Mouse (Mus musculus) thymus, postnatal 0 days (tissue): ENCODE data around the gene Heatr5b. TPM values are rescaled to one million over a fixed set of nuclear protein-coding genes. Genes with fewer than 3 reads are reported as not detected.

Experiments
- polyA plus RNA-seq: library from polyadenylated mRNA; unstranded; fragments of >200 nt; fragmentation: Nextera tagmentation; extraction: Ambion mirVana; gene quantifications from 2 replicates; pipeline ENCODE4 v1.2.1, GENCODE M21; 2015

Gene Heatr5b
- polyA plus RNA-seq, 1 experiment from 2014 or later: 12.3 TPM

Other genes with a start within 250 kb of the Heatr5b start
- gene Strn, start 98.2 kb downstream of the Heatr5b start, polyA plus RNA-seq: 4.1 and 5.4 TPM in 2 replicates
- 60.0 and 70.2 TPM in 2 replicates for gene Gpatch11, start 203 bp upstream of the Heatr5b start, polyA plus RNA-seq
- 10.4 and 15.4 TPM in 2 replicates for gene Eif2ak2, start 47.2 kb upstream of the Heatr5b start, polyA plus RNA-seq
- gene Sult6b1, start 71.6 kb upstream of the Heatr5b start, polyA plus RNA-seq: 0.08 and 0.17 TPM in 2 replicates
- 76.0 and 79.3 TPM in 2 replicates for gene Cebpzos, start 81.1 kb upstream of the Heatr5b start, polyA plus RNA-seq
- 86.9 and 103 TPM in 2 replicates for gene Cebpz, start 101.7 kb upstream of the Heatr5b start, polyA plus RNA-seq
- 45.1 and 55.0 TPM in 2 replicates for gene Ndufaf7, start 101.8 kb upstream of the Heatr5b start, polyA plus RNA-seq
- 25.0 and 26.6 TPM in 2 replicates for gene Prkd3, start 185.5 kb upstream of the Heatr5b start, polyA plus RNA-seq
- gene Qpct, start 216.5 kb upstream of the Heatr5b start, polyA plus RNA-seq: 5.3 and 6.1 TPM in 2 replicates